Mouse (Mus musculus) small intestine, adult 2 months (tissue): ENCODE measurements around the gene Add2. TPM values are rescaled to one million over a fixed set of nuclear protein-coding genes. Genes with fewer than 3 reads are reported as not detected.

ENCODE experiments used
- H3K27ac ChIP-seq: fragments of 200-500 bp; 2 replicates; pipeline ENCODE4 v1.5.1; 2012; ENCODE audit warnings: low read depth, low read length, control low read depth, inconsistent platforms; ENCODE audit not compliant: insufficient read depth
- H3K27me3 ChIP-seq: fragments of 200-500 bp; 2 replicates; pipeline ENCODE4 v1.6.1; 2012; ENCODE audit warnings: mild to moderate bottlenecking, moderate library complexity, low read length, inconsistent platforms; ENCODE audit not compliant: control insufficient read depth, insufficient read depth
- H3K36me3 ChIP-seq: fragments of 200-500 bp; 2 replicates; pipeline ENCODE4 v1.6.1; 2012; ENCODE audit warnings: mild to moderate bottlenecking, low read length, control low read depth, inconsistent platforms; ENCODE audit not compliant: control insufficient read depth, insufficient read depth
- H3K4me1 ChIP-seq: fragments of 200-500 bp; 2 replicates; pipeline ENCODE4 v1.6.1; 2012; ENCODE audit warnings: low read length, inconsistent platforms, mixed read lengths; ENCODE audit not compliant: control insufficient read depth, insufficient read depth, insufficient read length
- H3K4me3 ChIP-seq: fragments of 200-500 bp; 2 replicates; pipeline ENCODE4 v1.5.1; 2012; ENCODE audit warnings: low read depth, mild to moderate bottlenecking, control low read depth, inconsistent platforms, low read length, moderate library complexity
- CTCF ChIP-seq: fragments of 200-500 bp; IDR thresholded peaks from 2 replicates; pipeline ENCODE4 v1.5.1; 2012; ENCODE audit warnings: low read depth, mild to moderate bottlenecking, control low read depth, inconsistent platforms, low read length, moderate library complexity, mixed read lengths; ENCODE audit not compliant: insufficient replicate concordance, insufficient read length; ENCODE audit errors: extremely low read depth
- POLR2A ChIP-seq: fragments of 200-500 bp; IDR thresholded peaks from 2 replicates; pipeline ENCODE4 v1.6.1; 2012; ENCODE audit warnings: low read depth, mild to moderate bottlenecking, control low read depth, inconsistent platforms, low read length, moderate library complexity
- WGBS: fragments of 180-500 bp; shearing (Covaris S2); methylation state at CpG from one replicate; pipeline ENCODE4 v1.1.7; 2018; 5-methylcytosine and 5-hydroxymethylcytosine counted together
- polyA plus RNA-seq: library from polyadenylated mRNA; depleted of rRNA; stranded (reverse); fragments of >200 nt; gene quantifications from 2 replicates; pipeline ENCODE4 v1.2.3, GENCODE M21; 2012

Gene Add2
- polyA plus RNA-seq, 1 experiment: 0.30 TPM

- TF ChIP-seq POLR2A (no peak), CTCF (no peak)
- Histone ChIP-seq H3K36me3 (no peaks in the 10 kb centered on the region), H3K4me1 (no peaks in the 10 kb centered on the region), H3K27me3 (no peaks in the 10 kb centered on the region), H3K4me3 (no peak overlapping the region), H3K27ac (no peak overlapping the region)
- 66% methylated on average over 9 of the region's 9 CpGs for WGBS
Observed at GRCm38 (mm10) chr6:86086851-86087571, 58.5 kb downstream of the Add2 start.

- Histone ChIP-seq H3K27me3 (no peaks in the 10 kb centered on the region), H3K4me1 (no peaks in the 10 kb centered on the region), H3K36me3 (no peaks in the 10 kb centered on the region), H3K4me3 (no peak overlapping the region), H3K27ac (no peak overlapping the region)
- TF ChIP-seq CTCF (no peak), POLR2A (no peak)
- 19% methylated on average over 3 of the region's 3 CpGs for WGBS
Observed at GRCm38 (mm10) chr6:86087813-86088212, 59.3 kb downstream of the Add2 start.

- Histone ChIP-seq H3K4me1 (no peaks in the 10 kb centered on the region), H3K4me3 (no peak overlapping the region), H3K27me3 (no peaks in the 10 kb centered on the region), H3K36me3 (no peaks in the 10 kb centered on the region), H3K27ac (no peak overlapping the region)
- 40% methylated on average over 10 of the region's 10 CpGs for WGBS
- TF ChIP-seq CTCF: no peak
- no peak for TF ChIP-seq POLR2A
Observed at GRCm38 (mm10) chr6:86094202-86094838, 65.8 kb downstream of the Add2 start.

- Histone ChIP-seq H3K4me3 (no peak overlapping the region), H3K4me1 (no peaks in the 10 kb centered on the region), H3K36me3 (no peaks in the 10 kb centered on the region), H3K27me3 (no peaks in the 10 kb centered on the region), H3K27ac (no peak overlapping the region)
- TF ChIP-seq CTCF: no peak
- no peak for TF ChIP-seq POLR2A
- whole genome bisulfite sequencing: 72% methylated on average over 5 of the region's 5 CpGs
Observed at GRCm38 (mm10) chr6:86095518-86095917, 67.0 kb downstream of the Add2 start.

- no peaks in the 10 kb centered on the region for H3K4me1 ChIP-seq
- no peaks in the 10 kb centered on the region for H3K36me3 ChIP-seq
- H3K27me3 ChIP-seq: no peaks in the 10 kb centered on the region
- no peak overlapping the region for H3K27ac ChIP-seq
- 84% methylated on average over 10 of the region's 10 CpGs for WGBS
- no peak overlapping the region for H3K4me3 ChIP-seq
- TF ChIP-seq CTCF (no peak), POLR2A (no peak)
Observed at GRCm38 (mm10) chr6:86096733-86097132, 68.3 kb downstream of the Add2 start.

- no peaks in the 10 kb centered on the region for H3K36me3 ChIP-seq
- H3K27me3 ChIP-seq: no peaks in the 10 kb centered on the region
- H3K27ac ChIP-seq: no peak overlapping the region
- no peak overlapping the region for H3K4me3 ChIP-seq
- 57% methylated on average over 4 of the region's 4 CpGs for WGBS
- H3K4me1 ChIP-seq: no peaks in the 10 kb centered on the region
- TF ChIP-seq POLR2A: no peak
Observed at GRCm38 (mm10) chr6:86097155-86097554, 68.7 kb downstream of the Add2 start.

- Histone ChIP-seq H3K4me3 (no peak overlapping the region), H3K27ac (no peak overlapping the region), H3K36me3 (no peaks in the 10 kb centered on the region), H3K4me1 (no peaks in the 10 kb centered on the region), H3K27me3 (no peaks in the 10 kb centered on the region)
- 61% methylated on average over 4 of the region's 4 CpGs for WGBS
- TF ChIP-seq CTCF (no peak), POLR2A (no peak)
Observed at GRCm38 (mm10) chr6:86099003-86099402, 70.5 kb downstream of the Add2 start.
